Mouse (Mus musculus) embryonic facial prominence, embryonic 10.5 days (tissue): ENCODE results near the gene Spg7. TPM values are rescaled to one million over a fixed set of nuclear protein-coding genes. Genes with fewer than 3 reads are reported as not detected.
"Not testable (repeated sequence)": the region's sequence is repeated elsewhere in the genome, so short reads cannot be mapped to it uniquely, and the experiment has no call there.

Experiments
- DNase-seq: peaks from one replicate; pipeline ENCODE4 v3.0.0-alpha.2; 2017; ENCODE audit warnings: low spot score
- H3K27ac ChIP-seq: fragments of 300-500 bp; sonication (generic); replicated peaks from 2 replicates; pipeline ENCODE4 v1.5.1; 2016; ENCODE audit warnings: mild to moderate bottlenecking
- H3K27me3 ChIP-seq: fragments of 300-500 bp; sonication (generic); replicated peaks from 2 replicates; pipeline ENCODE4 v1.6.1; 2016; ENCODE audit warnings: low read depth, mild to moderate bottlenecking; ENCODE audit not compliant: poor library complexity, severe bottlenecking
- H3K36me3 ChIP-seq: fragments of 300-500 bp; sonication (generic); replicated peaks from 2 replicates; pipeline ENCODE4 v1.6.1; 2016; ENCODE audit warnings: mild to moderate bottlenecking, moderate library complexity
- H3K4me1 ChIP-seq: fragments of 300-500 bp; sonication (generic); 2 replicates; pipeline ENCODE4 v1.6.1; 2016
- H3K4me3 ChIP-seq: fragments of 300-500 bp; sonication (generic); 2 replicates; pipeline ENCODE4 v1.5.1; 2016; ENCODE audit warnings: mild to moderate bottlenecking, moderate library complexity
- H3K9me3 ChIP-seq: fragments of 300-500 bp; sonication (generic); 2 replicates; pipeline ENCODE4 v1.6.1; 2016; ENCODE audit warnings: mild to moderate bottlenecking
- WGBS: fragments of 180-500 bp; shearing (Covaris S2); methylation state at CpG from one replicate; pipeline ENCODE4 v1.1.7; 2016; 5-methylcytosine and 5-hydroxymethylcytosine counted together
- polyA plus RNA-seq: library from polyadenylated mRNA; unstranded; fragments of >200 nt; fragmentation: Nextera tagmentation; extraction: Ambion mirVana; gene quantifications from 2 replicates; pipeline ENCODE4 v1.2.1, GENCODE M21; 2016

Gene Spg7
- polyA plus RNA-seq, 1 experiment from 2014 or later = 51.3 TPM

GRCm38 (mm10) chr8:123042974-123043625, 19.6 kb upstream of the Spg7 start:
- Histone ChIP-seq H3K27ac (peak overlapping the region; percentile 99), H3K36me3 (peaks cover 10% of the 10 kb centered on the region), H3K27me3 (no peaks in the 10 kb centered on the region), H3K4me1 (peaks cover 35% of the 10 kb centered on the region), H3K4me3 (peak overlapping the region; percentile 86), H3K9me3 (no peaks in the 10 kb centered on the region)
- WGBS = 25% methylated on average over 22 of the region's 22 CpGs
- no peak for DNase-seq

GRCm38 (mm10) chr8:123043941-123044340, 18.8 kb upstream of the Spg7 start:
- H3K4me3 ChIP-seq = peak overlapping the region; percentile 86; the same call in 1 of the 2 replicates
- 89% methylated on average over 3 of the region's 3 CpGs for WGBS
- H3K27me3 ChIP-seq = no peaks in the 10 kb centered on the region
- H3K36me3 ChIP-seq = peaks cover 10% of the 10 kb centered on the region
- H3K9me3 ChIP-seq = no peaks in the 10 kb centered on the region
- no peak for DNase-seq
- no peak overlapping the region for H3K27ac ChIP-seq
- peaks cover 35% of the 10 kb centered on the region for H3K4me1 ChIP-seq

GRCm38 (mm10) chr8:123044743-123045425, 17.9 kb upstream of the Spg7 start:
- not testable (repeated sequence) for H3K27me3 ChIP-seq, H3K4me3 ChIP-seq, H3K9me3 ChIP-seq, DNase-seq, H3K27ac ChIP-seq
- peaks cover 26% of the 10 kb centered on the region for H3K4me1 ChIP-seq
- WGBS = 94% methylated on average over 23 of the region's 23 CpGs
- peaks cover 10% of the 10 kb centered on the region for H3K36me3 ChIP-seq

GRCm38 (mm10) chr8:123046706-123047105, 16.0 kb upstream of the Spg7 start:
- Histone ChIP-seq H3K9me3 (no peaks in the 10 kb centered on the region), H3K4me3 (no peak overlapping the region), H3K36me3 (peaks cover 10% of the 10 kb centered on the region), H3K27ac (no peak overlapping the region), H3K4me1 (peaks cover 13% of the 10 kb centered on the region), H3K27me3 (no peaks in the 10 kb centered on the region)
- DNase-seq = no peak
- 83% methylated on average over 4 of the region's 4 CpGs for WGBS

- Histone ChIP-seq H3K4me3 (no peak overlapping the region), H3K27ac (no peak overlapping the region), H3K36me3 (peaks cover 10% of the 10 kb centered on the region), H3K9me3 (no peaks in the 10 kb centered on the region), H3K27me3 (no peaks in the 10 kb centered on the region), H3K4me1 (peaks cover 13% of the 10 kb centered on the region)
- WGBS = 91% methylated on average over 7 of the region's 7 CpGs
- DNase-seq = no peak
Measured at GRCm38 (mm10) chr8:123047827-123048226, 14.9 kb upstream of the Spg7 start.

GRCm38 (mm10) chr8:123048402-123048801, 14.3 kb upstream of the Spg7 start:
- H3K9me3 ChIP-seq = no peaks in the 10 kb centered on the region
- H3K36me3 ChIP-seq = peaks cover 10% of the 10 kb centered on the region
- H3K27ac ChIP-seq = no peak overlapping the region
- H3K27me3 ChIP-seq = no peaks in the 10 kb centered on the region
- WGBS = 87% methylated on average over 7 of the region's 7 CpGs
- H3K4me1 ChIP-seq = peaks cover 9% of the 10 kb centered on the region
- no peak for DNase-seq
- H3K4me3 ChIP-seq = no peak overlapping the region

- Histone ChIP-seq H3K4me3 (no peak overlapping the region), H3K27me3 (no peaks in the 10 kb centered on the region), H3K9me3 (no peaks in the 10 kb centered on the region), H3K4me1 (no peaks in the 10 kb centered on the region), H3K27ac (no peak overlapping the region), H3K36me3 (no peaks in the 10 kb centered on the region)
- no peak for DNase-seq
- 75% methylated on average over 5 of the region's 5 CpGs for WGBS
Measured at GRCm38 (mm10) chr8:123051458-123051857, 11.3 kb upstream of the Spg7 start.

GRCm38 (mm10) chr8:123064072-123064471, 1.3 kb downstream of the Spg7 start:
- DNase-seq = no peak
- no peaks in the 10 kb centered on the region for H3K27me3 ChIP-seq
- H3K27ac ChIP-seq = peak overlapping the region; percentile 98; the same call in 1 of the 2 replicates
- peak overlapping the region; percentile 87 for H3K4me3 ChIP-seq
- 87% methylated on average over 4 of the region's 4 CpGs for WGBS
- peaks cover 24% of the 10 kb centered on the region for H3K4me1 ChIP-seq
- H3K9me3 ChIP-seq = no peaks in the 10 kb centered on the region
- peaks cover 22% of the 10 kb centered on the region for H3K36me3 ChIP-seq

- Histone ChIP-seq H3K27ac (peak overlapping the region; percentile 98), H3K4me3 (peak overlapping the region; percentile 87), H3K27me3 (no peaks in the 10 kb centered on the region), H3K9me3 (no peaks in the 10 kb centered on the region), H3K36me3 (peaks cover 26% of the 10 kb centered on the region), H3K4me1 (peaks cover 24% of the 10 kb centered on the region)
- WGBS = 4% methylated on average over 14 of the region's 14 CpGs
- peak; percentile 50 for DNase-seq
Measured at GRCm38 (mm10) chr8:123064809-123065213, 2.1 kb downstream of the Spg7 start.

- H3K4me3 ChIP-seq = peak overlapping the region; percentile 87
- WGBS = under 1% methylated on average over 84 of the region's 84 CpGs
- peaks cover 32% of the 10 kb centered on the region for H3K36me3 ChIP-seq
- H3K27me3 ChIP-seq = no peaks in the 10 kb centered on the region
- no peaks in the 10 kb centered on the region for H3K9me3 ChIP-seq
- peaks cover 24% of the 10 kb centered on the region for H3K4me1 ChIP-seq
- peak overlapping the region; percentile 98 for H3K27ac ChIP-seq
- DNase-seq = peak; percentile 97
Measured at GRCm38 (mm10) chr8:123065214-123066100, 2.7 kb downstream of the Spg7 start.

- peak overlapping the region; percentile 87 for H3K4me3 ChIP-seq
- no peaks in the 10 kb centered on the region for H3K27me3 ChIP-seq
- H3K9me3 ChIP-seq = no peaks in the 10 kb centered on the region
- WGBS = 41% methylated on average over 7 of the region's 7 CpGs
- DNase-seq = no peak
- H3K27ac ChIP-seq = peak overlapping the region; percentile 98
- H3K36me3 ChIP-seq = peaks cover 37% of the 10 kb centered on the region
- peaks cover 24% of the 10 kb centered on the region for H3K4me1 ChIP-seq
Measured at GRCm38 (mm10) chr8:123066101-123066683, 3.5 kb downstream of the Spg7 start.

- WGBS = 92% methylated on average over 4 of the region's 4 CpGs
- Histone ChIP-seq H3K4me1 (peaks cover 13% of the 10 kb centered on the region), H3K36me3 (peaks cover 87% of the 10 kb centered on the region), H3K27me3 (no peaks in the 10 kb centered on the region), H3K9me3 (no peaks in the 10 kb centered on the region), H3K27ac (no peak overlapping the region), H3K4me3 (no peak overlapping the region)
- DNase-seq = no peak
Measured at GRCm38 (mm10) chr8:123071176-123071575, 8.4 kb downstream of the Spg7 start.
